Mouse (Mus musculus): ENCODE data around the gene Klhl31.

Klhl31 gene

GRCm38 (mm10) chr9:77636450-77636951 is at the start of gene Klhl31:
Gene Klhl31, plus strand, starts transcription at chr9:77636500.
- no peak for DNase-seq

- DNase-seq: no peak
Measured at GRCm38 (mm10) chr9:77586806-77587591, 49.3 kb upstream of the Klhl31 start.

GRCm38 (mm10) chr9:77587616-77588015 is 48.7 kb upstream of the Klhl31 start:
- DNase-seq: no peak

GRCm38 (mm10) chr9:77589496-77589895 is 46.8 kb upstream of the Klhl31 start:
- no peak for DNase-seq

GRCm38 (mm10) chr9:77592423-77592822 is 43.9 kb upstream of the Klhl31 start:
- no peak for DNase-seq

GRCm38 (mm10) chr9:77595006-77595626 is 41.2 kb upstream of the Klhl31 start:
- DNase-seq: peak; percentile 6 to 22

GRCm38 (mm10) chr9:77596355-77596754 is 39.9 kb upstream of the Klhl31 start:
- DNase-seq: peak; percentile 60 to 75

GRCm38 (mm10) chr9:77598560-77598959 is 37.7 kb upstream of the Klhl31 start:
- DNase-seq: no peak

- DNase-seq: no peak
Measured at GRCm38 (mm10) chr9:77602302-77603266, 33.7 kb upstream of the Klhl31 start.

- no peak for DNase-seq
Measured at GRCm38 (mm10) chr9:77603965-77604509, 32.3 kb upstream of the Klhl31 start.

- DNase-seq: no peak
Measured at GRCm38 (mm10) chr9:77607295-77607694, 29.0 kb upstream of the Klhl31 start.

- no peak for DNase-seq
Measured at GRCm38 (mm10) chr9:77607840-77608239, 28.5 kb upstream of the Klhl31 start.

- peak in 1 of 2 experiments; percentile 13 for DNase-seq
Measured at GRCm38 (mm10) chr9:77610811-77611210, 25.5 kb upstream of the Klhl31 start.

- DNase-seq: no peak
Measured at GRCm38 (mm10) chr9:77612349-77612748, 24.0 kb upstream of the Klhl31 start.

- DNase-seq: no peak
Measured at GRCm38 (mm10) chr9:77615868-77616267, 20.4 kb upstream of the Klhl31 start.

GRCm38 (mm10) chr9:77616796-77617195 is 19.5 kb upstream of the Klhl31 start:
- DNase-seq: no peak

GRCm38 (mm10) chr9:77617751-77618150 is 18.5 kb upstream of the Klhl31 start:
- no peak for DNase-seq

- DNase-seq: no peak
Measured at GRCm38 (mm10) chr9:77618392-77618791, 17.9 kb upstream of the Klhl31 start.

GRCm38 (mm10) chr9:77620077-77620476 is 16.2 kb upstream of the Klhl31 start:
- DNase-seq: no peak

- peak; percentile 43 to 68 for DNase-seq
Measured at GRCm38 (mm10) chr9:77620482-77620881, 15.8 kb upstream of the Klhl31 start.

- DNase-seq: no peak
Measured at GRCm38 (mm10) chr9:77622874-77623273, 13.4 kb upstream of the Klhl31 start.

- no peak for DNase-seq
Measured at GRCm38 (mm10) chr9:77623318-77624050, 12.8 kb upstream of the Klhl31 start.
